7 mouse cellular contexts compared by ENCODE assay signal in genomic region chr12:80132250-80133003, GRCm38 (mm10). TPM values are rescaled to one million over a fixed set of nuclear protein-coding genes. Genes with fewer than 3 reads are reported as not detected.
DNase-seq lines count a peak whose midpoint lies in the region; ATAC-seq and TF ChIP-seq lines count a peak whose summit lies in the region.

No protein-coding gene starts in this region.

- 0 out of 2 replicates have a peak, but pooled peaks have one; percentile 14 for TF ChIP-seq POLR2A in limb, embryonic 14.5 days (IDR thresholded peaks at IDR 0.05; ENCODE audit: borderline replicate concordance, extremely low read depth, insufficient read depth, insufficient read length)
- TF ChIP-seq POLR2A in spleen, adult 2 months (IDR thresholded peaks at IDR 0.05; ENCODE audit: low read depth, low read length), result peak; percentile 71

- peak overlapping the region; percentile 70 for H3K4me2 ChIP-seq in intestine, postnatal 0 days (replicated peaks; ENCODE audit: low read depth)
- H3K4me2 ChIP-seq in limb, embryonic 14.5 days (replicated peaks; ENCODE audit: low read depth, low read length, severe bottlenecking), result peak overlapping the region; percentile 88
- H3K4me2 ChIP-seq in midbrain, embryonic 15.5 days, result peak overlapping the region; percentile 75

- peak; percentile 99 for TF ChIP-seq CTCF in intestine, postnatal 0 days (IDR thresholded peaks at IDR 0.05; ENCODE audit: low read depth)
- TF ChIP-seq CTCF in spleen, adult 2 months (IDR thresholded peaks at IDR 0.05; ENCODE audit: extremely low read depth, insufficient read depth, insufficient read length, insufficient replicate concordance), result peak; percentile 96

- no peaks in the 10 kb centered on the region for H3K27me3 ChIP-seq in intestine, postnatal 0 days (replicated peaks; ENCODE audit: control insufficient read depth, insufficient read depth, low read length)
- no peaks in the 10 kb centered on the region for H3K27me3 ChIP-seq in limb, embryonic 14.5 days (ENCODE audit: control insufficient read depth, insufficient read depth, low read length)
- no peaks in the 10 kb centered on the region for H3K27me3 ChIP-seq in midbrain, embryonic 15.5 days (replicated peaks)
- no peaks in the 10 kb centered on the region for H3K27me3 ChIP-seq in spleen, adult 2 months (ENCODE audit: control insufficient read depth, insufficient read depth, low read length)

- peak overlapping the region; percentile 59 for H3K4me3 ChIP-seq in intestine, postnatal 0 days (ENCODE audit: low read depth, low read length)
- peak overlapping the region; percentile 60 for H3K4me3 ChIP-seq in limb, embryonic 14.5 days (replicated peaks; ENCODE audit: low read length)
- H3K4me3 ChIP-seq in midbrain, embryonic 15.5 days, result peak overlapping the region; percentile 52
- H3K4me3 ChIP-seq in spleen, adult 2 months (ENCODE audit: extremely low read depth, insufficient read depth, insufficient read length), result peak overlapping the region; percentile 80

- no peaks in the 10 kb centered on the region for H3K36me3 ChIP-seq in intestine, postnatal 0 days (ENCODE audit: control insufficient read depth, insufficient read depth)
- H3K36me3 ChIP-seq in limb, embryonic 14.5 days (ENCODE audit: control insufficient read depth, insufficient read depth, low read length), result 0 out of 2 replicates have a peak, but pooled peaks cover 3% of the 10 kb centered on the region
- no peaks in the 10 kb centered on the region for H3K36me3 ChIP-seq in midbrain, embryonic 15.5 days (replicated peaks)
- H3K36me3 ChIP-seq in spleen, adult 2 months (ENCODE audit: control insufficient read depth, insufficient read depth, low read length), result no peaks in the 10 kb centered on the region; the same call in 1 of the 2 replicates

- H3K9me3 ChIP-seq in intestine, postnatal 0 days (ENCODE audit: control insufficient read depth), result no peaks in the 10 kb centered on the region
- H3K9me3 ChIP-seq in limb, embryonic 14.5 days (ENCODE audit: control insufficient read depth, low read length), result no peaks in the 10 kb centered on the region
- no peaks in the 10 kb centered on the region for H3K9me3 ChIP-seq in midbrain, embryonic 15.5 days

- peak overlapping the region; percentile 99 for H3K27ac ChIP-seq in intestine, postnatal 0 days (ENCODE audit: low read depth, low read length)
- peak overlapping the region; percentile 98 for H3K27ac ChIP-seq in limb, embryonic 14.5 days (replicated peaks; ENCODE audit: low read depth, low read length)
- peak overlapping the region; percentile 90 for H3K27ac ChIP-seq in midbrain, embryonic 15.5 days
- peak overlapping the region; percentile 99 for H3K27ac ChIP-seq in spleen, adult 2 months (ENCODE audit: insufficient read depth, low read length)

- ATAC-seq in granulocyte monocyte progenitor cell, adult 5-6 weeks (replicated peaks; ENCODE audit: poor library complexity, severe bottlenecking), result peak; percentile 75
- peak; percentile 75 for ATAC-seq in intestine, postnatal 0 days
- peak; percentile 84 for ATAC-seq in limb, embryonic 14.5 days (ENCODE audit: low FRiP score, low read depth)
- peak; percentile 93 for ATAC-seq in midbrain, embryonic 15.5 days (replicated peaks)

- H3K9ac ChIP-seq in intestine, postnatal 0 days (ENCODE audit: low read depth, low read length), result peak overlapping the region; percentile 89
- H3K9ac ChIP-seq in limb, embryonic 14.5 days (ENCODE audit: low read depth, low read length, severe bottlenecking), result peak overlapping the region; percentile 94
- H3K9ac ChIP-seq in midbrain, embryonic 15.5 days, result peak overlapping the region; percentile 67

- under 1% methylated on average over 62 of the region's 66 CpGs for WGBS in intestine, postnatal 0 days
- WGBS in limb, embryonic 14.5 days, result 3% methylated on average over 47 of the region's 66 CpGs
- WGBS in midbrain, embryonic 15.5 days, result under 1% methylated on average over 65 of the region's 66 CpGs
- WGBS in spleen, adult 2 months, result 1% methylated on average over 65 of the region's 66 CpGs

- DNase-seq in adrenal gland, adult 8-10 months, result peak; percentile 84
- DNase-seq in embryo, embryonic 11 days, result peak; percentile 95
- DNase-seq in limb, embryonic 14.5 days (ENCODE audit: low spot score), result peak; percentile 85
- DNase-seq in spleen, adult 2 months (ENCODE audit: low read depth in 1 of 2, low spot score in 2 of 2), result peak in 1 of 2 experiments; percentile 75

- H3K4me1 ChIP-seq in intestine, postnatal 0 days (replicated peaks; ENCODE audit: control insufficient read depth, insufficient read depth, low read length), result peaks cover 13% of the 10 kb centered on the region
- peaks cover 33% of the 10 kb centered on the region for H3K4me1 ChIP-seq in limb, embryonic 14.5 days (ENCODE audit: control insufficient read depth, insufficient read depth, low read length)
- peaks cover 25% of the 10 kb centered on the region for H3K4me1 ChIP-seq in midbrain, embryonic 15.5 days
- H3K4me1 ChIP-seq in spleen, adult 2 months (ENCODE audit: control insufficient read depth, insufficient read depth, insufficient read length), result peaks cover 21% of the 10 kb centered on the region; the same call in 1 of the 2 replicates

RNA-seq across cellular contexts. Expression of gene Zfp36l1, which starts 19.6 kb away (rescaled TPM):
- 100 to 1,000 TPM; 257 to 328 (median 289) TPM for total RNA-seq in adrenal gland, adult 8-10 months (2022)
- total RNA-seq in granulocyte monocyte progenitor cell, adult 5-6 weeks (2014; fragmentation: Nextera tagmentation), result 1.9 and 8.5 TPM in 2 replicates
- 0.36 and 0.56 TPM in 2 replicates for total RNA-seq in granulocyte monocyte progenitor cell, adult 5-6 weeks (2017)
- 77.9 and 80.7 TPM in 2 replicates for polyA plus RNA-seq in intestine, postnatal 0 days (2015; fragmentation: Nextera tagmentation; extraction: Ambion mirVana)
- 245 and 413 TPM in 2 replicates for polyA plus RNA-seq in limb, embryonic 14.5 days (2012; rRNA removed)
- polyA plus RNA-seq in limb, embryonic 14.5 days (2014; fragmentation: Nextera tagmentation; extraction: Ambion mirVana), result 195 and 209 TPM in 2 replicates
- polyA plus RNA-seq in midbrain, embryonic 15.5 days (2015; fragmentation: Nextera tagmentation; extraction: Ambion mirVana), result 37.1 and 41.4 TPM in 2 replicates
- polyA plus RNA-seq in spleen, adult 2 months (2012; rRNA removed), result 251 and 372 TPM in 2 replicates
